Mouse (Mus musculus) heart, embryonic 16.5 days (tissue): ENCODE measurements around the gene Micu2. TPM values are rescaled to one million over a fixed set of nuclear protein-coding genes. Genes with fewer than 3 reads are reported as not detected.

Experiments
- ATAC-seq: fragments of 200-750 bp; cut with Nextera tagmentation; replicated peaks from 2 replicates; pipeline ENCODE4 v1.8.0; 2017; ENCODE audit warnings: moderate number of reproducible peaks; ENCODE audit not compliant: insufficient read depth, low FRiP score; ENCODE audit errors: extremely low read depth
- H3K27ac ChIP-seq: fragments of 300-500 bp; sonication (generic); 2 replicates; pipeline ENCODE4 v1.5.1; 2014; ENCODE audit warnings: mild to moderate bottlenecking, low read length, control low read depth, moderate library complexity
- H3K27me3 ChIP-seq: fragments of 300-500 bp; sonication (generic); 2 replicates; pipeline ENCODE4 v1.6.1; 2014; ENCODE audit warnings: low read length, mixed read lengths; ENCODE audit not compliant: control insufficient read depth, insufficient read depth
- H3K36me3 ChIP-seq: fragments of 300-500 bp; sonication (generic); 2 replicates; pipeline ENCODE4 v1.6.1; 2014; ENCODE audit not compliant: control insufficient read depth, insufficient read depth
- H3K4me1 ChIP-seq: fragments of 300-500 bp; sonication (generic); 2 replicates; pipeline ENCODE4 v1.6.1; 2014; ENCODE audit warnings: low read length, mixed read lengths; ENCODE audit not compliant: control insufficient read depth, insufficient read depth
- H3K4me2 ChIP-seq: fragments of 300-500 bp; sonication (generic); 2 replicates; pipeline ENCODE4 v1.6.1; 2014; ENCODE audit warnings: low read depth, mild to moderate bottlenecking, control low read depth, low read length
- H3K4me3 ChIP-seq: fragments of 300-500 bp; sonication (generic); 2 replicates; pipeline ENCODE4 v1.5.1; 2014; ENCODE audit warnings: mild to moderate bottlenecking, control low read depth, low read length
- H3K9ac ChIP-seq: fragments of 300-500 bp; sonication (generic); 2 replicates; pipeline ENCODE4 v1.6.1; 2014; ENCODE audit warnings: low read length, control low read depth
- H3K9me3 ChIP-seq: fragments of 300-500 bp; sonication (generic); replicated peaks from 2 replicates; pipeline ENCODE4 v1.6.1; 2016; ENCODE audit warnings: low read length; ENCODE audit not compliant: control insufficient read depth
- WGBS: fragments of 180-500 bp; shearing (Covaris S2); extraction: QIAGEN DNeasy Blood & Tissue Kit; methylation state at CpG from one replicate; pipeline ENCODE4 v1.1.7; 2014; 5-methylcytosine and 5-hydroxymethylcytosine counted together
- polyA plus RNA-seq: library from polyadenylated mRNA; unstranded; fragments of >200 nt; fragmentation: Nextera tagmentation; extraction: Ambion mirVana; gene quantifications from 2 replicates; pipeline ENCODE4 v1.2.1, GENCODE M21; 2015

The Micu2 gene
- polyA plus RNA-seq, 1 experiment from 2014 or later: 88.7 TPM

DNA sequence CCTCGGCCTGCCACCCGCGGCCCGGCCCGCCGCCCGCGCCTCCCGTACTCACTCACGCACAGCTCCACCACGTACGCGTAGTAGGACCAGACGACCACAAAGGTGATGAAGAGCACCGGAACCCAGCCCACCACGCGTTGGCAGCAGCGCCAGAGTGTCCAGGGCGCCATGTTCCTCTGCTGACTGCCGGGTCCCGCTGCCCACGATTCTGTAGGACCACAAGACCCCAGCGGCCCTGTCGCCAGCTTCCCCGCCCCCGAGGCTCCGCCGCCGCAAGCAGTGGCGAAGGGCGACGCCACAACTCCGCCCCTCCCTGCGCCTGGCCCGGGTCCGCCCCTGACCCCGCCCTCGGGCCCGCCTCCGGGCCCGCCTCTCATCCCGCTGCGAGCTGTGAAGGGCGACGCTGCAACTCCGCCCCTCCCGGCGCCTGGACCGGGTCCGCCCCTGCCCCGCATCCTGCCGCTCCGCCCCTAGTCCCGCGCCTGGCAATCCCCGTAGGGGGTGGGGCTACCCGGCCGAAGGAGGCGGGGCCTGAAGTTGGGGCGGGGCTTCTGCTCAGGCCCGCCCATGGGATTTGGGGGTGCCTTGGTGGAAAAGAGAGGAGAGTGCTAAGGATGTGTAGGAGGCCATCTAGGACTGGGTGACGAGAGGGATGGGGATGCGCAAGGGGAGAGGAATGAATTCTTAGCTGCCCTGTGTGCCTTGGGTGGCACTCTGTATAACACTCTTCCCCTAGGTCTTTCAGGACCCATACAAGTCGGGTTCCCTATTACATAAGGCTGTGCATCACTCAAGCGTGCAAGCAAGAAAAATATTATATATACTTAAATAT, 108.8 kb downstream of the Micu2 start, which contains the start of gene Zdhhc20:
Zdhhc20 (minus strand) TSS at position 266 of the 832 bp plus-strand sequence.
- Histone ChIP-seq H3K4me1 (peaks cover 11% of the 10 kb centered on the region), H3K4me3 (peak within 1 kb of the TSS; percentile 88), H3K27me3 (no peaks in the 10 kb centered on the region), H3K27ac (peak within 1 kb of the TSS; percentile 86), H3K36me3 (no peaks in the 10 kb centered on the region), H3K9me3 (no peaks in the 10 kb centered on the region), H3K4me2 (peak within 1 kb of the TSS; percentile 84), H3K9ac (peak within 1 kb of the TSS; percentile 96)
- 3% methylated on average over 63 of the region's 65 CpGs for WGBS
- ATAC-seq: peak; percentile 98

DNA sequence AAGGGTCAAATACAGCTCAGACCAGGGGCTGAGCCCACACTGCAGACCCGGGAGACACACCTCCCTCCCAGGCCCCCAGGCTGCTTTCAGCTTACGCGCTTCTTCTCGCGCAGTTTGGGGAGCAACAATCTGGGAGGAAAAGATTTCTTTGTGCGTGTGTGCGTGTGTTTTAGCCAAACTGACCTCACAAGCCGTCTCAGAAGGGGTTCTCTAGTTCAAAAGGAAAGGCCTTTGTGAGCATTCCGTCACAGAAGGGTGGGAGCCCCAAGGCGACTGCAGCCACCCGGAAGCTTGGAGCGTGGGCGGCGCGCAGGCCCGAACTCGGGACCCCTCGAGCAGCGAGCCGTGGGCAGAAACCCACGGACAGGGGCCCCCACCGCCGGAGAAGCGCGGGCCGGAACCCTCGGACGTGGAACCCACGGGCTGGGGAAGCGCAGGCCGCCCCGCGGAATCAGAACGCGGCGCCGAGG, 109.5 kb downstream of the Micu2 start:
- ATAC-seq: peak; percentile 25
- Histone ChIP-seq H3K27ac (peak overlapping the region; percentile 86), H3K36me3 (no peaks in the 10 kb centered on the region), H3K27me3 (no peaks in the 10 kb centered on the region), H3K4me2 (peak overlapping the region; percentile 84), H3K9me3 (no peaks in the 10 kb centered on the region), H3K9ac (peak overlapping the region; percentile 96), H3K4me3 (peak overlapping the region; percentile 88), H3K4me1 (peaks cover 11% of the 10 kb centered on the region)
- WGBS: under 1% methylated on average over 37 of the region's 37 CpGs

DNA sequence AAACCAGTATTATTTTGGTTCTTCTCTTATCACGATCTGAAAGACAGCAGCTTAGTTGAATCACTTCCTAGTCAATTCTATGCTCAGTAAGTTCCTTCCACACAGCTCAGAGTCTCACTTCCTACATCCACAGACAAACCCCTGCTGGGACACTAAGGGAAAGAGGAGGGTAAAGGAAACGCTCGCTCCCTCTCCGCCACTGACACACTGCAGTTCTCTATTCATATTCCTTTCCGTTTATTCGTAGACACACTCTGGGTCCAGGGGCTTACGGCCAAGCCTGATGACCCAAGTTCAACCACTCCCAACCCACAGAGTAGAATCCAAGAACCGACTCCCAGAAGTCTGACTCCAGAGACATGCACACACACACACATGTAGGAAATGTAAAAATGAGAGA, 111.9 kb downstream of the Micu2 start:
- Histone ChIP-seq H3K4me2 (0 out of 2 replicates have a peak overlapping the region, but pooled peaks have one; percentile 19), H3K9ac (no peak overlapping the region), H3K27ac (peak overlapping the region; percentile 77; the same call in 1 of the 2 replicates)

DNA sequence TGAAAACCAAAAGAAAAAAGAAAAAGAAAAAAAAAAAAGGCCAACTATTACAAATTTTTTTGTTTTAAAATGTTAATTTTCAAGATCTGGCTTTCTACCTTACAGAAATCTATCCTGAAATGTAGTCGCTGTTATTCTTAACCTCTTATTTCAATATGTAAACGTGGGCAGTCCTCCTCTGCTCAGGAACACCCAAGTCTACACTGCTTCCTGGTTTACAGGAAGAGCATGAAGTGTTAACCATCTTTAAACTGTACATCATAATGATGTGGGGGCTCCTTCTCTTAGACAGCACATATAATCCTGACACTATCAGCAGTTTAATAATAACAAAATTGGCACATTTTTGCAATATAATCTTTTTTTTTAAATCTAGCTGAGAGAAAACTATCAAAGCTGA, 113.0 kb downstream of the Micu2 start:
- Histone ChIP-seq H3K27ac (no peak overlapping the region), H3K27me3 (no peaks in the 10 kb centered on the region), H3K4me3 (no peak overlapping the region), H3K4me2 (no peak overlapping the region), H3K4me1 (peaks cover 26% of the 10 kb centered on the region), H3K9me3 (no peaks in the 10 kb centered on the region), H3K36me3 (no peaks in the 10 kb centered on the region), H3K9ac (no peak overlapping the region)
- no peak for ATAC-seq
- 76% methylated on average over 2 of the region's 2 CpGs for WGBS

More for the DNA sequence above, 111.9 kb downstream of the Micu2 start:
- H3K4me3 ChIP-seq: no peak overlapping the region
- no peaks in the 10 kb centered on the region for H3K36me3 ChIP-seq
- 59% methylated on average over 8 of the region's 8 CpGs for WGBS
- H3K4me1 ChIP-seq: peaks cover 18% of the 10 kb centered on the region
- no peaks in the 10 kb centered on the region for H3K27me3 ChIP-seq
- no peaks in the 10 kb centered on the region for H3K9me3 ChIP-seq
- no peak for ATAC-seq

DNA sequence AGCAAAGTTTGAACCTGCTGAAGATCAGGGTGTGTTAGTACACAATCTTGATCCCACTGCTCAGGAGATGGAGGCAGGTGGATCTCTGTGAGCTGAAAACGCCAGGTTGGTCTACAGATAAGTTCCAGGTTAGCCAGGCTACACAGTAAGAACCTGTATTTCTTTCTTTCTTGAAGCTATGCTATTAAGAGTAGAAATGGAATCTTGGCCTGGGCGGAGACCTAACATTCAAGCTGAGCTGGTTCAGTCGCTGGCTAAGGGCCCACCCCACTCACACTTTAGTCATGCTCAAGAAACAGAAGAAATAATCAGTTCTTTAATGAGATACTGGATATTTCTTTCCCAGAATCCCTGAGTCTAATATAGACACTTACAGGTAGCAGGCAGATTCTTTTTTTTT, 115.7 kb downstream of the Micu2 start:
- Histone ChIP-seq H3K27ac (no peak overlapping the region), H3K9me3 (no peaks in the 10 kb centered on the region), H3K36me3 (no peaks in the 10 kb centered on the region), H3K27me3 (no peaks in the 10 kb centered on the region), H3K4me2 (no peak overlapping the region), H3K9ac (no peak overlapping the region), H3K4me3 (no peak overlapping the region), H3K4me1 (peaks cover 22% of the 10 kb centered on the region)
- 77% methylated on average over 3 of the region's 3 CpGs for WGBS
- no peak for ATAC-seq

DNA sequence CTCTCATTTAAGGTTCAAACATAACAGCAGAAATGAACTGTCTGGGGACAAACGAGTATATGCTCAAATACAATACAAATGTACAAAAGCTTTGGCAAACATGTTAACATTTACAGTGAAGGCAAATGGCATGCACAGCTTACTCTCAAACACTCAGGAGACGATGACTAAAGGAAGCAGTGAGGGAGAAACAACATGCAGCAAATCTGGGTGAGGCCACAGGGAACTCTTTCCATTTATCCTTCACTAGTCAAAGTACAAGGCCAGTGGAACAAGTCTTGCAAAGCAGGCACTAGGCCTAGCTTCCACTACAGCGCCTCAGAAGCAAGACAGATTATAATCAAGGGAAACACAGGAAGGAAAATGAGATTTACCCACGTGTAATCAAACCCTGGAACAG, 116.3 kb downstream of the Micu2 start:
- 57% methylated on average over 4 of the region's 4 CpGs for WGBS
- ATAC-seq: no peak
- Histone ChIP-seq H3K36me3 (no peaks in the 10 kb centered on the region), H3K4me2 (no peak overlapping the region), H3K4me3 (no peak overlapping the region), H3K9me3 (no peaks in the 10 kb centered on the region), H3K4me1 (peaks cover 20% of the 10 kb centered on the region), H3K9ac (no peak overlapping the region), H3K27ac (peak overlapping the region; percentile 61), H3K27me3 (no peaks in the 10 kb centered on the region)

DNA sequence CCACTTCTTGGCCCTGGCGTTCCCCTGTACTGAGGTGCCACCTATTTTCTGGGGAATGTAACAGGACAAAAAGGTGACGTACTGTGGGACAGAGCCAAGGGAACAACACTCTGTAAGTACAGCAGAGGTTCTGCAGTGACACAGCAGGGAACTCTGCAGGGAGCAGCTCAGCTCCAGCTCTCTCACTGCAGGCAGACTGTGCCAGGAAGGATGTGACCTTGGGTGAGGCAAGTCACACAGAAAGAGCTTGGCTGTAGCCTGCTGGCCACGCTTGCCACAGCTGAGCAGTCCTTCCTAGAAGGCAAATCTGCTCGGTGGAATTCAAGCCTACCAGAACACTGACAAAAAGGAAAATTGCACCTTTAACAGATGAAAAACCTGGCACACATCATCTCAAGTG, 117.3 kb downstream of the Micu2 start:
- Histone ChIP-seq H3K4me3 (no peak overlapping the region), H3K9ac (peak overlapping the region; percentile 37), H3K4me1 (peaks cover 20% of the 10 kb centered on the region), H3K27ac (peak overlapping the region; percentile 92), H3K4me2 (peak overlapping the region; percentile 19; the same call in 1 of the 2 replicates), H3K36me3 (no peaks in the 10 kb centered on the region), H3K27me3 (no peaks in the 10 kb centered on the region), H3K9me3 (no peaks in the 10 kb centered on the region)
- peak; percentile 93 for ATAC-seq
- 21% methylated on average over 4 of the region's 4 CpGs for WGBS

DNA sequence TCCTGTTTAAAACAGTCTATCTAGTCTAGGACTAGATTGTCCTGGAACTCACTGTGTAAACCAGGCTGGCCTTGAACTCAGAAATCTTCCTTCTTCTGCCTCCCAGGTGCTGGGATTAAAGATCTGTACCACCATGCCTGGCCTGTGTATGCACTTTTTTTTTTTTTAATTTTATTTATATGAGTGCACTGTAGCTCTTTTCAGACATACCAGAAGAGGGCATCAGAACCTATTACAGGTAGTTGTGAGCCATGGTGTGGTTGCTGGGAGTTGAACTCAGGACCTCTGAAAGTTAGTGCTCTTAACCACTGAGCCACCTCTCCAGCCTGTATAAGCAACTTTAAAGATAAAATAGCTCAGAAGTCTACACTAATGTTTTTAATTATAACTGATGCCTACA, 118.0 kb downstream of the Micu2 start:
- no peaks in the 10 kb centered on the region for H3K27me3 ChIP-seq
- no peak overlapping the region for H3K9ac ChIP-seq
- H3K9me3 ChIP-seq: no peaks in the 10 kb centered on the region
- no peak overlapping the region for H3K4me3 ChIP-seq
- ATAC-seq: no peak
- peaks cover 20% of the 10 kb centered on the region for H3K4me1 ChIP-seq
- H3K36me3 ChIP-seq: no peaks in the 10 kb centered on the region
- H3K4me2 ChIP-seq: no peak overlapping the region
- H3K27ac ChIP-seq: peak overlapping the region; percentile 92

DNA sequence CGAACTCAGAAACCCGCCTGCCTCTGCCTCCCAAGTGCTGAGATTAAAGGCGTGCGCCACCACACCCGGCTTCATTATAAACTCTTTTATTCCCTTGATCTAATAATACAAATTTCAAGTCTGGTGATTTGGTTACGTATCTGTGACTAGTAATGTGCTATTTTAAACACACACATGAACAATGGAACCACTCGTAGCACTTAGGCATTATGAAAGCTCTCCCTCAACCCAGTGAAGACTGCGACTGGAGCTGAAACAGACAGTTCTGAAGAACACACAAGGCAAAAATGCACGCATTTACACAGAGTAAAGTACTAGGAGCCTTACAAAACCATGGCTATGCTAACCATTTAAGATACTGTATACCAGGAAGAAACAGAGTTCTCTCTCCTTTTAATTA, 121.1 kb downstream of the Micu2 start:
- Histone ChIP-seq H3K4me2 (no peak overlapping the region), H3K4me3 (no peak overlapping the region), H3K9ac (no peak overlapping the region), H3K4me1 (peaks cover 19% of the 10 kb centered on the region), H3K36me3 (0 out of 2 replicates have a peak, but pooled peaks cover 2% of the 10 kb centered on the region), H3K27ac (peak overlapping the region; percentile 29), H3K9me3 (no peaks in the 10 kb centered on the region), H3K27me3 (no peaks in the 10 kb centered on the region)
- WGBS: 65% methylated on average over 9 of the region's 9 CpGs
- no peak for ATAC-seq
